Mouse (Mus musculus) limb, embryonic 13.5 days (tissue): ENCODE data around the gene Fastkd3. TPM values are rescaled to one million over a fixed set of nuclear protein-coding genes. Genes with fewer than 3 reads are reported as not detected.

Experiments used
- ATAC-seq: fragments of 200-750 bp; cut with Nextera tagmentation; 2 replicates; pipeline ENCODE4 v1.8.0; 2017; ENCODE audit warnings: low read depth, moderate number of reproducible peaks, moderate TSS enrichment; ENCODE audit not compliant: low FRiP score
- H3K27ac ChIP-seq: fragments of 300-500 bp; sonication (generic); 2 replicates; pipeline ENCODE4 v1.5.1; 2015; ENCODE audit warnings: inconsistent platforms, mild to moderate bottlenecking, moderate library complexity
- H3K27me3 ChIP-seq: fragments of 300-500 bp; sonication (generic); 2 replicates; pipeline ENCODE4 v1.6.1; 2015; ENCODE audit warnings: mild to moderate bottlenecking, inconsistent platforms
- H3K36me3 ChIP-seq: fragments of 300-500 bp; sonication (generic); 2 replicates; pipeline ENCODE4 v1.6.1; 2015; ENCODE audit warnings: inconsistent platforms, mild to moderate bottlenecking, moderate library complexity
- H3K4me1 ChIP-seq: fragments of 300-500 bp; sonication (generic); 2 replicates; pipeline ENCODE4 v1.6.1; 2015; ENCODE audit warnings: inconsistent platforms
- H3K4me2 ChIP-seq: fragments of 300-500 bp; sonication (generic); replicated peaks from 2 replicates; pipeline ENCODE4 v1.6.1; 2015; ENCODE audit warnings: inconsistent platforms, mild to moderate bottlenecking, moderate library complexity
- H3K4me3 ChIP-seq: fragments of 300-500 bp; sonication (generic); 2 replicates; pipeline ENCODE4 v1.5.1; 2015; ENCODE audit warnings: moderate library complexity, mild to moderate bottlenecking, inconsistent platforms
- H3K9ac ChIP-seq: fragments of 300-500 bp; sonication (generic); 2 replicates; pipeline ENCODE4 v1.6.1; 2015; ENCODE audit warnings: mild to moderate bottlenecking, inconsistent platforms
- H3K9me3 ChIP-seq: fragments of 300-500 bp; sonication (generic); 2 replicates; pipeline ENCODE4 v1.6.1; 2016; ENCODE audit warnings: inconsistent platforms
- WGBS: fragments of 180-500 bp; shearing (Covaris S2); methylation state at CpG from one replicate; pipeline ENCODE4 v1.1.7; 2015; 5-methylcytosine and 5-hydroxymethylcytosine counted together
- polyA plus RNA-seq: library from polyadenylated mRNA; unstranded; fragments of >200 nt; fragmentation: Nextera tagmentation; extraction: Ambion mirVana; gene quantifications from 2 replicates; pipeline ENCODE4 v1.2.1, GENCODE M21; 2015

Gene Fastkd3
- polyA plus RNA-seq, 1 experiment from 2014 or later = 38.1 TPM

DNA sequence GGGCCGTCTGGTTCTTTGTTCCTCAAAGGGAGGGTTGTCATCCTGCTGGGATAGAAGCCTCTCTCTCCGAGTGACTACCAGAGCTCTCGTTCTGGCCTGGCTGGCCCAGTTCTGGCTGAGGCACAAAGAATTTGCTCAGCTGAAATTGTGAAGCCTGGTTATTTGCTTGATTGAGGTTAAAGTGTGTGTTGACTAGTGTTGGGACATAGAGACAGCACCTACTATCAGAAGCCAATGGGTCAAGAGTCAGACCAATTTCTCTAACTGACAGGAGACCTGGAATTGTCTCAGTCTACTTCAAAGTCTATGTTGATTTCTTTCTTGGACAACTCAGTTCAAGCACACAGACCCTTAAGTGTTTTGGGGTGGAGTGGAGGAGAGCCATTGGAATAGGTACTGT is 45.0 kb downstream of the Fastkd3 start:
- Histone ChIP-seq H3K27me3 (no peaks in the 10 kb centered on the region), H3K4me3 (no peak overlapping the region), H3K27ac (no peak overlapping the region), H3K36me3 (peaks cover 7% of the 10 kb centered on the region; the same call in 1 of the 2 replicates), H3K9ac (no peak overlapping the region), H3K9me3 (no peaks in the 10 kb centered on the region), H3K4me2 (no peak overlapping the region), H3K4me1 (no peaks in the 10 kb centered on the region)
- no peak for ATAC-seq
- WGBS = 76% methylated on average over 3 of the region's 3 CpGs

Other genes with a start within 250 kb of the Fastkd3 start
- 19.3 and 23.1 TPM in 2 replicates for gene Mtrr, start 85 bp upstream of the Fastkd3 start, polyA plus RNA-seq
- gene 1700001L19Rik, start 15.2 kb downstream of the Fastkd3 start, polyA plus RNA-seq = 0.50 and 0.66 TPM in 2 replicates